Mouse (Mus musculus) right cerebral cortex, adult 2 months (tissue): Measurements from ENCODE around the gene Il13ra2.
"Not testable (repeated sequence)": the region's sequence is repeated elsewhere in the genome, so short reads cannot be mapped to it uniquely, and the experiment has no call there.

Source experiments
- DNase-seq, 2 experiments: peaks; one replicate each; pipeline ENCODE4 v3.0.0; 2021 to 2022; ENCODE audit warnings: low spot score in 2 of 2

The Il13ra2 gene

GRCm38 (mm10) chrX:147429129-147429528 lies at the start of gene Il13ra2:
Il13ra2 (minus strand) TSS chrX:147429192.
- no peak for DNase-seq

- not testable (repeated sequence) for DNase-seq
These were observed 24.6 kb upstream of the Il13ra2 start, which contains the start of gene Vmn1r239-ps for GRCm38 (mm10) chrX:147453610-147454009. Vmn1r239-ps (minus strand) TSS chrX:147453710.

GRCm38 (mm10) chrX:147443386-147443785 lies 14.4 kb upstream of the Il13ra2 start:
- no peak for DNase-seq

- no peak for DNase-seq
These were observed 6.4 kb upstream of the Il13ra2 start for GRCm38 (mm10) chrX:147435400-147435799.

GRCm38 (mm10) chrX:147429753-147430152 lies 761 bp upstream of the Il13ra2 start:
- DNase-seq, result no peak

- DNase-seq, result no peak
These were observed 35.5 kb downstream of the Il13ra2 start for GRCm38 (mm10) chrX:147393446-147393845.

GRCm38 (mm10) chrX:147349167-147349566 lies 79.8 kb downstream of the Il13ra2 start:
- no peak for DNase-seq
